Mouse (Mus musculus) intestine, embryonic 16.5 days (tissue): ENCODE measurements around the gene Pex16. TPM values are rescaled to one million over a fixed set of nuclear protein-coding genes. Genes with fewer than 3 reads are reported as not detected.

Experiments
- ATAC-seq: fragments of 200-750 bp; cut with Nextera tagmentation; 2 replicates; pipeline ENCODE4 v1.8.0; 2017; ENCODE audit warnings: moderate TSS enrichment, moderate library complexity
- H3K27ac ChIP-seq: fragments of 300-500 bp; sonication (generic); 2 replicates; pipeline ENCODE4 v1.5.1; 2014; ENCODE audit warnings: mild to moderate bottlenecking, low read length
- H3K27me3 ChIP-seq: fragments of 300-500 bp; sonication (generic); replicated peaks from 2 replicates; pipeline ENCODE4 v1.6.1; 2014; ENCODE audit warnings: low read length, control low read depth, mixed read lengths; ENCODE audit not compliant: control insufficient read depth, insufficient read depth
- H3K36me3 ChIP-seq: fragments of 300-500 bp; sonication (generic); 2 replicates; pipeline ENCODE4 v1.6.1; 2014; ENCODE audit warnings: low read length, control low read depth; ENCODE audit not compliant: control insufficient read depth, insufficient read depth
- H3K4me1 ChIP-seq: fragments of 300-500 bp; sonication (generic); 2 replicates; pipeline ENCODE4 v1.6.1; 2014; ENCODE audit warnings: low read length, control low read depth, mixed read lengths; ENCODE audit not compliant: control insufficient read depth, insufficient read depth
- H3K4me2 ChIP-seq: fragments of 300-500 bp; sonication (generic); 2 replicates; pipeline ENCODE4 v1.6.1; 2014; ENCODE audit warnings: low read depth, low read length, control low read depth
- H3K4me3 ChIP-seq: fragments of 300-500 bp; sonication (generic); 2 replicates; pipeline ENCODE4 v1.5.1; 2014; ENCODE audit warnings: mild to moderate bottlenecking, low read length
- H3K9ac ChIP-seq: fragments of 300-500 bp; sonication (generic); 2 replicates; pipeline ENCODE4 v1.6.1; 2014; ENCODE audit warnings: low read depth, low read length
- H3K9me3 ChIP-seq: fragments of 300-500 bp; sonication (generic); 2 replicates; pipeline ENCODE4 v1.6.1; 2016; ENCODE audit warnings: low read length, control low read depth; ENCODE audit not compliant: control insufficient read depth
- WGBS: fragments of 180-500 bp; shearing (Covaris S2); extraction: QIAGEN DNeasy Blood & Tissue Kit; methylation state at CpG from one replicate; pipeline ENCODE4 v1.1.7; 2014; 5-methylcytosine and 5-hydroxymethylcytosine counted together
- polyA plus RNA-seq: library from polyadenylated mRNA; unstranded; fragments of >200 nt; fragmentation: Nextera tagmentation; extraction: Ambion mirVana; gene quantifications from 2 replicates; pipeline ENCODE4 v1.2.1, GENCODE M21; 2015

Pex16 gene
- polyA plus RNA-seq, 1 experiment from 2014 or later, result 66.2 TPM

DNA sequence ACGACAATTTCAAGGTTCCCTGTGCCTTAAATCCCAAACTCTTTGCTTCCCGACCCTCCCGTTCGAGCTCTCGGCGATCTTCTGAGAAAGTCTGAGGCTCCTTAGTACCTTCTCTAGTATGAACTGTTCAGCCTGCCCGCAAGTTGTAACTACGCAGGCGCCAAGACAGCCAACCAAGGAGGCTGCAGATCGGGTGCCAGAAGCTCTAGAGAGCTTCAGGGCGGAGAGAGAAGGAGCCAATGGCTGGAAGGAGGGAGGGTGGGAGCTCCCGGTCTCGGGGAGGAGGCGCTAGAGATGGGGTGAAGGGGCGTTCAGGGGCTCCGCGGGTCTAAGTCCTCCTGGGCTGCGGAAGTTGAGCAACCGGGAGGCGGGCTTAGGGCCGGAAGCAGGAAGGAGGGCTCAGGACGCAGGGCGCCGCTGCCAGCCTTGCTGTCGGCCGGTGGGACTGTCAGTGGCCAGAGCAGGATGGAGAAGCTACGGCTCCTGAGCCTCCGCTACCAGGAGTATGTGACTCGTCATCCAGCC, 685 bp downstream of the Pex16 start:
- Histone ChIP-seq H3K27me3 (peaks cover 9% of the 10 kb centered on the region; the same call in 1 of the 2 replicates), H3K36me3 (peaks cover 17% of the 10 kb centered on the region; the same call in 1 of the 2 replicates), H3K4me3 (peak overlapping the region; percentile 78), H3K4me2 (peak overlapping the region; percentile 75), H3K9ac (peak overlapping the region; percentile 78), H3K27ac (peak overlapping the region; percentile 77), H3K9me3 (no peaks in the 10 kb centered on the region), H3K4me1 (peaks cover 43% of the 10 kb centered on the region)
- under 1% methylated on average over 29 of the region's 29 CpGs for WGBS
- ATAC-seq, result peak; percentile 94

GRCm38 (mm10) chr2:92375788-92376187, 1.3 kb downstream of the Pex16 start:
- ATAC-seq, result no peak
- H3K27me3 ChIP-seq, result 0 out of 2 replicates have a peak, but pooled peaks cover 2% of the 10 kb centered on the region
- 7% methylated on average over 10 of the region's 10 CpGs for WGBS
- peak overlapping the region; percentile 78 for H3K4me3 ChIP-seq
- peak overlapping the region; percentile 77; the same call in 1 of the 2 replicates for H3K27ac ChIP-seq
- H3K4me2 ChIP-seq, result peak overlapping the region; percentile 75
- peaks cover 17% of the 10 kb centered on the region; the same call in 1 of the 2 replicates for H3K36me3 ChIP-seq
- H3K9ac ChIP-seq, result peak overlapping the region; percentile 78
- peaks cover 39% of the 10 kb centered on the region for H3K4me1 ChIP-seq
- H3K9me3 ChIP-seq, result no peaks in the 10 kb centered on the region

DNA sequence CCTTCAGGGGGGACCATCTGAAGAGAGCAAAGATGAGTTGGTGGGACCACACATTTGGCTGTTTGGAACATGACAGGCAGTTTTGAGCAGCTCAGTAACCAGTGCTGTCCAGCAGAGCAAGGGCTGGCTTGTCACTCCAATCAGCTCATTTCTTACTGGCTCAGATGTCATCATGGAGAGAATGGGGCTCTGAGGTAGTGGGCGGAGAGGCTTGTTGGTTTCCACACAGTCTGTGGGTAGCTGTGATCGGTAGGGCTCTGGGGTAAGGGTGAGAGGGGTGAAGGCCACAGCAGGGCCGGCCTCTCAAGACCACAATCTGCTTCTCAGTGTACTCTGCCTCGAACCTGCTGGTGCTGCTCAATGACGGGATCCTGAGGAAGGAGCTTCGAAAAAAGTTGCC, 1.8 kb downstream of the Pex16 start:
- Histone ChIP-seq H3K27ac (no peak overlapping the region), H3K4me1 (peaks cover 34% of the 10 kb centered on the region), H3K9ac (peak overlapping the region; percentile 78), H3K4me3 (peak overlapping the region; percentile 78), H3K9me3 (no peaks in the 10 kb centered on the region), H3K27me3 (no peaks in the 10 kb centered on the region), H3K4me2 (peak overlapping the region; percentile 75), H3K36me3 (peaks cover 17% of the 10 kb centered on the region; the same call in 1 of the 2 replicates)
- no peak for ATAC-seq
- WGBS, result 80% methylated on average over 6 of the region's 6 CpGs

DNA sequence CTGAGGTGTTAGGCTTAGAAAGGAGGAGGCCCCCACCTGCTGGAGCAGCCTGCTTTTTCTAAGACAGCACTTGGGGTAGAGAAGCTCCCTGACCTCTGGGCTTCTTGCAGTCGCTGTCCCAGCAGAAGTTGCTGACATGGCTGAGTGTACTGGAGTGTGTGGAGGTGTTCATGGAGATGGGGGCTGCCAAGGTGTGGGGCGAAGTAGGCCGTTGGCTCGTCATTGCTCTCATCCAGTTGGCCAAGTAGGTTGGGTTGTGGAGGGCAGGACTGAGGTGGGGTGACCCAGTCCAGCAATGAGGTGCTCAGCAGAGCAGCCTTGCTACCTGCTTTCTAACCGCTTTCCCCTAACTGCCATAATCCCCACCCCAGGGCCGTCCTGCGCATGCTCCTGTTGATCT, 2.8 kb downstream of the Pex16 start:
- Histone ChIP-seq H3K27me3 (no peaks in the 10 kb centered on the region), H3K9ac (no peak overlapping the region), H3K4me1 (peaks cover 26% of the 10 kb centered on the region), H3K27ac (no peak overlapping the region), H3K4me2 (no peak overlapping the region), H3K36me3 (peaks cover 17% of the 10 kb centered on the region; the same call in 1 of the 2 replicates), H3K4me3 (no peak overlapping the region), H3K9me3 (no peaks in the 10 kb centered on the region)
- ATAC-seq, result no peak
- WGBS, result 86% methylated on average over 7 of the region's 7 CpGs

- no peaks in the 10 kb centered on the region for H3K27me3 ChIP-seq
- peaks cover 17% of the 10 kb centered on the region; the same call in 1 of the 2 replicates for H3K36me3 ChIP-seq
These were observed 5.5 kb downstream of the Pex16 start for GRCm38 (mm10) chr2:92379783-92380494.

GRCm38 (mm10) chr2:92380495-92381050, 6.1 kb downstream of the Pex16 start:
- Histone ChIP-seq H3K4me3 (no peak overlapping the region), H3K4me1 (peaks cover 8% of the 10 kb centered on the region), H3K9ac (no peak overlapping the region), H3K9me3 (no peaks in the 10 kb centered on the region), H3K36me3 (peaks cover 17% of the 10 kb centered on the region; the same call in 1 of the 2 replicates), H3K27ac (no peak overlapping the region), H3K27me3 (no peaks in the 10 kb centered on the region), H3K4me2 (no peak overlapping the region)
- no peak for ATAC-seq
- 65% methylated on average over 6 of the region's 6 CpGs for WGBS

More at GRCm38 (mm10) chr2:92379783-92380494, 5.5 kb downstream of the Pex16 start:
- H3K9ac ChIP-seq, result no peak overlapping the region
- H3K27ac ChIP-seq, result no peak overlapping the region
- no peak overlapping the region for H3K4me2 ChIP-seq
- peaks cover 8% of the 10 kb centered on the region for H3K4me1 ChIP-seq
- no peak overlapping the region for H3K4me3 ChIP-seq
- no peaks in the 10 kb centered on the region for H3K9me3 ChIP-seq
- WGBS, result 77% methylated on average over 17 of the region's 17 CpGs
- no peak for ATAC-seq

GRCm38 (mm10) chr2:92381161-92381560, 6.7 kb downstream of the Pex16 start:
- H3K4me2 ChIP-seq, result no peak overlapping the region
- H3K4me1 ChIP-seq, result peaks cover 4% of the 10 kb centered on the region
- no peaks in the 10 kb centered on the region for H3K9me3 ChIP-seq
- H3K27ac ChIP-seq, result no peak overlapping the region
- WGBS, result 74% methylated on average over 5 of the region's 5 CpGs
- no peaks in the 10 kb centered on the region for H3K27me3 ChIP-seq
- H3K4me3 ChIP-seq, result no peak overlapping the region
- ATAC-seq, result no peak
- no peak overlapping the region for H3K9ac ChIP-seq
- H3K36me3 ChIP-seq, result peaks cover 18% of the 10 kb centered on the region; the same call in 1 of the 2 replicates

DNA sequence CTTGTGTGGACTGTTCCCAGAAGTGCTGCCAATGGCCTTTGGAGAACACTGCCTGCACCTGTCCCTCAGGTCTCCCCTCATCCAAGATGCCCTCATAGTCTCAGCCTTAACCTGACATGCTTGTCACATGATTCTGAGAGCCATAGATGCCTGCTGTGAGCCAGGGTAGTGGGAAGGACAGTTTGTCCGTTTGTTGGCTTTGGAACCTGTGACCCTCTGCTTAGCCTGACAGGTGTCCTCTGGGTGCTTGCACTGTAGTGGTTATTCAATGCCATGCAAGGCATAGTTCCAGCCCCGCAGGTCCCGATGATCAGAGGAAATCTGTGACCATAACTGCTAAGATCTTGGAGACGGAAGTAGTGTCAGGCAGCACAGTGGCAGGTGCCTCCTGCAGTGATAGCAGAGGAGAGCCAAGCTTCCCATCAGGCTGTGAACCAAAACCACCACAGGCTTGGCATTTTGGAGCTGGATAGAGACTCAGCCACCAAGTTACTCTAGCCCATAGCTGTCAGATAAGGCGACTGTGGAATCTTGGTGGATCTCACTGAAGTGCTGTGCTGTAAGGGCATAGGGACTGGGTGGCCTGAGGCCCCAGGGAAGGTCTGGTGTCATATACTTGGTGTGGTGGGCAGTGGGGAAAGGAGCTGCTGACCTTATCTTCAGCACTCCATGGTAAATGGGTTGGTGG, 7.6 kb downstream of the Pex16 start, which contains the start of gene 1700029I15Rik:
TSS of gene 1700029I15Rik (plus strand) at position 638 of the 688 bp plus-strand sequence.
- no peak within 1 kb of the TSS for H3K27ac ChIP-seq
- peaks cover 20% of the 10 kb centered on the region; the same call in 1 of the 2 replicates for H3K36me3 ChIP-seq
- no peak within 1 kb of the TSS for H3K4me3 ChIP-seq
- no peaks in the 10 kb centered on the region for H3K4me1 ChIP-seq
- WGBS, result 85% methylated on average over 5 of the region's 5 CpGs
- ATAC-seq, result no peak
- no peaks in the 10 kb centered on the region for H3K9me3 ChIP-seq
- H3K27me3 ChIP-seq, result no peaks in the 10 kb centered on the region
- H3K4me2 ChIP-seq, result no peak within 1 kb of the TSS
- no peak within 1 kb of the TSS for H3K9ac ChIP-seq

- Histone ChIP-seq H3K4me2 (no peak overlapping the region), H3K27ac (no peak overlapping the region), H3K36me3 (peaks cover 17% of the 10 kb centered on the region; the same call in 1 of the 2 replicates), H3K9me3 (no peaks in the 10 kb centered on the region), H3K27me3 (no peaks in the 10 kb centered on the region), H3K9ac (no peak overlapping the region), H3K4me3 (no peak overlapping the region), H3K4me1 (peaks cover 4% of the 10 kb centered on the region; the same call in 1 of the 2 replicates)
- no peak for ATAC-seq
- 84% methylated on average over 4 of the region's 4 CpGs for WGBS
These were observed 8.3 kb downstream of the Pex16 start for GRCm38 (mm10) chr2:92382759-92383158.
